Mouse (Mus musculus) ES-CJ7 (cell line): ENCODE data around the gene R3hdm1.

Source experiments
- DNase-seq: peaks from one replicate; pipeline ENCODE4 v3.0.0; 2011; ENCODE audit warnings: low read depth, low spot score

The R3hdm1 gene

DNA sequence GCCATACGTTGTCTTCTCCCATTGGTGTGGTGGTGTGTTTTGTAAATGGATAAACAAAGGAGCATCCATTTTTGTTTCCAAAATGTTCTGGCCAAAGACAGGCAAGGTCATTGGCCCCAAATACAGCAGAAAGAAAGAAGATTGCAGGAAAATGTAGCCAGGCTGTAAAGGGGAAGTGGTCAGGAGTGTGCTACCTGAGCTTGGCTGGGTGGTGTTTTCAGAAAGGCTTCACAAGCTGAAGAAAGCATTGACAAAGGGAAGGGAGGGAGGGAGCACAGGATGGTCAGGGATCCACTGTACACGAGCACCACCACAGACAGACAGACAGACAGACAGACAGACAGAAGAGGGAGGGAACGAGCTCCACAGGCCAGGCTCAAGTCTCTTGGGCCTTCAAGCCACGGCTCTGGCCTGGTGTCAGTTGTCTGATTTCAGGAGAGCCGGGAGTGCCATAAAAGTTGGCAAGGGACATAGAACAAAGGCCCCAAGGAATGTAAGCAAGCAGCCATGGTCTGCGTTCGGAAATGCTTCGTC lies 181.1 kb downstream of the R3hdm1 start:
- DNase-seq = no peak

- no peak for DNase-seq
Measured at GRCm38 (mm10) chr1:128285136-128285535, 182.0 kb downstream of the R3hdm1 start.
